Mouse (Mus musculus) liver, embryonic 12.5 days (tissue): ENCODE results near the gene Sept9. TPM values are rescaled to one million over a fixed set of nuclear protein-coding genes. Genes with fewer than 3 reads are reported as not detected.

Experiments
- ATAC-seq: fragments of 200-750 bp; cut with Nextera tagmentation; 2 replicates; pipeline ENCODE4 v1.8.0; 2017; ENCODE audit warnings: moderate number of reproducible peaks, mild to moderate bottlenecking, moderate library complexity
- H3K27ac ChIP-seq: fragments of 300-500 bp; sonication (generic); 2 replicates; pipeline ENCODE4 v1.5.1; 2016; ENCODE audit warnings: mild to moderate bottlenecking
- H3K27me3 ChIP-seq: fragments of 300-500 bp; sonication (generic); replicated peaks from 2 replicates; pipeline ENCODE4 v1.6.1; 2016; ENCODE audit warnings: mild to moderate bottlenecking, moderate library complexity
- H3K36me3 ChIP-seq: fragments of 300-500 bp; sonication (generic); 2 replicates; pipeline ENCODE4 v1.6.1; 2016; ENCODE audit warnings: mild to moderate bottlenecking, moderate library complexity
- H3K4me1 ChIP-seq: fragments of 300-500 bp; sonication (generic); 2 replicates; pipeline ENCODE4 v1.6.1; 2016
- H3K4me2 ChIP-seq: fragments of 300-500 bp; sonication (generic); 2 replicates; pipeline ENCODE4 v1.6.1; 2016; ENCODE audit warnings: mild to moderate bottlenecking, moderate library complexity
- H3K4me3 ChIP-seq: fragments of 300-500 bp; sonication (generic); 2 replicates; pipeline ENCODE4 v1.5.1; 2016; ENCODE audit warnings: mild to moderate bottlenecking, moderate library complexity
- H3K9ac ChIP-seq: fragments of 300-500 bp; sonication (generic); 2 replicates; pipeline ENCODE4 v1.6.1; 2016; ENCODE audit warnings: mild to moderate bottlenecking, moderate library complexity
- H3K9me3 ChIP-seq: fragments of 300-500 bp; sonication (generic); replicated peaks from 2 replicates; pipeline ENCODE4 v1.6.1; 2016; ENCODE audit warnings: mild to moderate bottlenecking, moderate library complexity
- WGBS: fragments of 180-500 bp; shearing (Covaris S2); methylation state at CpG from one replicate; pipeline ENCODE4 v1.1.7; 2016; ENCODE audit not compliant: insufficient replicate concordance; 5-methylcytosine and 5-hydroxymethylcytosine counted together
- polyA plus RNA-seq: library from polyadenylated mRNA; unstranded; fragments of >200 nt; fragmentation: Nextera tagmentation; extraction: Ambion mirVana; gene quantifications from 2 replicates; pipeline ENCODE4 v1.2.1, GENCODE M21; 2016

The Sept9 gene
- polyA plus RNA-seq, 1 experiment from 2014 or later, result 72.0 TPM

DNA sequence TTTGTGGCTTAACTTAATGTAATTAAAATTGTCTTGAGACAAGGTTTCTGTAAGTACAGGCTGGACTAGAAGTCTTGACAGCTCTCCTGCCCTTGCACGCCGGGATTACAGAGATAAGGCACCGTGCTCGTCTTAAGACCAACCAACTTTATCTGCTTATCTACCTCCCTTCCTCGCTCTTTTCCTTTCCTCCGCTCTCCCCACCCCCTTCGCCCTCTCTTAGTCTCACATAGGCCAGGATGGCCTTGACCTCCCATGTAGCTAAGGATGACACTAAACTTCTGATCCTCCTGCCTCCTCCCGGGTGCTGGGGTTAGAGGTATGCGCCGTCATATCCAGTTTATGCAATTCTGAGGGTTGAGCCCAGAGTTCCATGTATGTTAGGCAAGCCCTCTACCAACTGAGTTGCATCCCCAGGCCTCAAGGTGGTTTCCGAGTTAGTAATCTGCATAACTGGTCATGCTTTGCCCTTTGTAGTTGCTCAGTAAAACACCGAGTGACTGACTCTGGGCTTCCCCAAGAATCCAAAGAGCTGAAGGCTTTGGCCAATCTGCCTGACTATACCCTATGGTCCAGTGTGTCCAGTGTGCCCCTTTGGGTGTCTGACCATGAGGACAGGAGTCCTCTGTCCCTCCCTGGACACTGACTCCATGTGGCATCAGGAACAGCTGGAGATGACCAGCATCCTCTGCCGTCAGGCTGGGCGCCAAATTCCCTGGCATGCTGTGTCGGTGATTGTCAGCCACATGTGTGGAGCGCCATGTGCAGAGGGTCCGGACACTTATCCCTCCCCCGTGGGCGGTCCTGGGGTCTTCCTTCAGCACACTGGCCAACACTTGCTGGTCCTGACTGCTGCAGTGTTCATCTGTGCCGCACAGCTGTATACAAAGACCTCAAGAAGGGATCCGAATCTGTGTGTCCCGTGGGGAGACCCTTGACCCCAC is 50.8 kb downstream of the Sept9 start:
- Histone ChIP-seq H3K9me3 (no peaks in the 10 kb centered on the region), H3K4me2 (no peak overlapping the region), H3K4me3 (no peak overlapping the region), H3K9ac (no peak overlapping the region), H3K4me1 (peaks cover 51% of the 10 kb centered on the region), H3K27ac (no peak overlapping the region), H3K36me3 (no peaks in the 10 kb centered on the region), H3K27me3 (no peaks in the 10 kb centered on the region)
- no peak for ATAC-seq
- 55% methylated on average over 22 of the region's 22 CpGs for WGBS

GRCm38 (mm10) chr11:117251755-117252154 is 52.3 kb downstream of the Sept9 start:
- Histone ChIP-seq H3K27me3 (no peaks in the 10 kb centered on the region), H3K4me3 (no peak overlapping the region), H3K27ac (no peak overlapping the region), H3K9ac (no peak overlapping the region), H3K9me3 (no peaks in the 10 kb centered on the region), H3K36me3 (no peaks in the 10 kb centered on the region), H3K4me1 (peaks cover 38% of the 10 kb centered on the region), H3K4me2 (no peak overlapping the region)
- 78% methylated on average over 4 of the region's 4 CpGs for WGBS
- no peak for ATAC-seq

DNA sequence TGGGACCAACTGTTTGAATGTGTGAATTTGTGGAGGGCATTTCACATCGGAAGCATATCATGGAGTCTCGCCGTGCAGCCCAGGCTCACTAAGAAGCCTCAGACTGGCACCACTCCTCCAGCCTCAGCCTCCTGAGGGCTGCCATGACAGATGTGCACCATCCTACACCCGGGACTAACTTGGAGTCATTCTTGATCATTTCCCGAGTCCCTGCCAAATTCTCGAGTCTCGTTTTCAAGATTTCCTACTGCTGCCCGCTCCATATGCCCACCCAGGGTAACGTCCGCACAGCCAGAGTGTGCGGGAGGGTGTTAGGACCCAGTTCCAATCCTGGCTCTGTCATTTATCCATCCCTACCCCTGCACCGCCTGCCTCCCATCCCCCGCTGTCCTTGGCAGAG is 53.4 kb downstream of the Sept9 start:
- Histone ChIP-seq H3K4me3 (no peak overlapping the region), H3K27ac (no peak overlapping the region), H3K36me3 (no peaks in the 10 kb centered on the region), H3K4me1 (peaks cover 28% of the 10 kb centered on the region), H3K9ac (no peak overlapping the region), H3K4me2 (no peak overlapping the region), H3K9me3 (no peaks in the 10 kb centered on the region), H3K27me3 (no peaks in the 10 kb centered on the region)
- 76% methylated on average over 13 of the region's 13 CpGs for WGBS
- ATAC-seq, result no peak

- no peak for ATAC-seq
- Histone ChIP-seq H3K27ac (no peak overlapping the region), H3K27me3 (no peaks in the 10 kb centered on the region), H3K4me2 (no peak overlapping the region), H3K4me1 (peaks cover 16% of the 10 kb centered on the region), H3K9ac (no peak overlapping the region), H3K36me3 (no peaks in the 10 kb centered on the region), H3K9me3 (no peaks in the 10 kb centered on the region), H3K4me3 (no peak overlapping the region)
- WGBS, result 70% methylated on average over 18 of the region's 18 CpGs
Measured at GRCm38 (mm10) chr11:117254161-117255107, 55.0 kb downstream of the Sept9 start.

DNA sequence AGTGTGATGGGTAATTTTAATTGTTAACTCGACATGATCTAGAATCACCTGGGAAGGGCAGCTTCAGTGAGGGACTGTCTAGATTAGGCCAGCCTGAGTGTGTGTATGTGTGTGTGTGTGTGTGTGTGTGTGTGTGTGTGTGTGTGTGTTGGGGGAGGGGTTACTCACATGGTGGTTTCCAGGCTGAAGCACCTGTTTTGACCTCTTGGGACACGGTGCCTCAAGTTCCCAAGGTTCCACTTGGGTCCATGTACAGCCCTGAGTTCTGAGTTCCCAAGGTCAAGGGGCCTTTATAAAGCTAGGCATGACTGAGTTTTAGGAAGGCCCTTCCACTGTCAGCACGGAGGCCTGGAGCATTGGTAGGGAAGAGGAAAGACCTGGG is 55.6 kb downstream of the Sept9 start:
- H3K9ac ChIP-seq, result no peak overlapping the region
- H3K4me3 ChIP-seq, result no peak overlapping the region
- H3K27me3 ChIP-seq, result no peaks in the 10 kb centered on the region
- H3K9me3 ChIP-seq, result no peaks in the 10 kb centered on the region
- 60% methylated on average over 3 of the region's 3 CpGs for WGBS
- H3K4me1 ChIP-seq, result peaks cover 13% of the 10 kb centered on the region
- H3K36me3 ChIP-seq, result no peaks in the 10 kb centered on the region
- no peak for ATAC-seq
- H3K4me2 ChIP-seq, result no peak overlapping the region
- H3K27ac ChIP-seq, result no peak overlapping the region

GRCm38 (mm10) chr11:117256088-117256487 is 56.6 kb downstream of the Sept9 start:
- no peak overlapping the region for H3K27ac ChIP-seq
- H3K4me2 ChIP-seq, result no peak overlapping the region
- H3K9ac ChIP-seq, result no peak overlapping the region
- H3K9me3 ChIP-seq, result no peaks in the 10 kb centered on the region
- no peaks in the 10 kb centered on the region for H3K27me3 ChIP-seq
- 0 out of 2 replicates have a peak, but pooled peaks cover 12% of the 10 kb centered on the region for H3K4me1 ChIP-seq
- no peak overlapping the region for H3K4me3 ChIP-seq
- WGBS, result 69% methylated on average over 9 of the region's 9 CpGs
- no peak for ATAC-seq
- H3K36me3 ChIP-seq, result no peaks in the 10 kb centered on the region

DNA sequence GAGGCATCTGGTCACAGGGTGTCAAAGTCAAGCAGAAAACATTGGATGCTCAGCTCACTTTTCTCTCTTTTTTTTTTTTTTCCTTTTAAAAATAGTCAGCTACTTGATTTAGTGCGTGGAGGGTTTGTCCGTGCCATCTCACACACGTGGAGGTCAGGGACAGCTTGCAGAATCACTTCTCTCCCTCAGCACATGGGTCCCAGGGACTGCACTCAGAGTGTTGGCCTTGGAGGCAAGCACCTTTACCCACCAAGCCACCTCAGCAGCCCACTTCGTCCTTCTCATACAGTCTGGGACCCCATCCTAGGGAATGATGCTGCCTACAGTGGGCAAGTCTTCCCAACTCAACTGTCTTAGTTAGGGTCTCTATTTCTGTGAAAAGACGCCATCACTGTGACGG is 57.4 kb downstream of the Sept9 start:
- ATAC-seq, result no peak
- H3K27ac ChIP-seq, result no peak overlapping the region
- H3K27me3 ChIP-seq, result no peaks in the 10 kb centered on the region
- 0 out of 2 replicates have a peak, but pooled peaks cover 12% of the 10 kb centered on the region for H3K4me1 ChIP-seq
- H3K9ac ChIP-seq, result no peak overlapping the region
- H3K36me3 ChIP-seq, result no peaks in the 10 kb centered on the region
- H3K9me3 ChIP-seq, result no peaks in the 10 kb centered on the region
- 82% methylated on average over 6 of the region's 6 CpGs for WGBS
- H3K4me3 ChIP-seq, result no peak overlapping the region
- no peak overlapping the region for H3K4me2 ChIP-seq

GRCm38 (mm10) chr11:117257266-117257665 is 57.8 kb downstream of the Sept9 start:
- Histone ChIP-seq H3K9ac (no peak overlapping the region), H3K4me3 (no peak overlapping the region), H3K9me3 (no peaks in the 10 kb centered on the region), H3K4me1 (0 out of 2 replicates have a peak, but pooled peaks cover 12% of the 10 kb centered on the region), H3K27me3 (no peaks in the 10 kb centered on the region), H3K4me2 (no peak overlapping the region), H3K36me3 (no peaks in the 10 kb centered on the region), H3K27ac (no peak overlapping the region)
- WGBS, result 67% methylated on average over 1 of the region's 1 CpGs
- no peak for ATAC-seq

DNA sequence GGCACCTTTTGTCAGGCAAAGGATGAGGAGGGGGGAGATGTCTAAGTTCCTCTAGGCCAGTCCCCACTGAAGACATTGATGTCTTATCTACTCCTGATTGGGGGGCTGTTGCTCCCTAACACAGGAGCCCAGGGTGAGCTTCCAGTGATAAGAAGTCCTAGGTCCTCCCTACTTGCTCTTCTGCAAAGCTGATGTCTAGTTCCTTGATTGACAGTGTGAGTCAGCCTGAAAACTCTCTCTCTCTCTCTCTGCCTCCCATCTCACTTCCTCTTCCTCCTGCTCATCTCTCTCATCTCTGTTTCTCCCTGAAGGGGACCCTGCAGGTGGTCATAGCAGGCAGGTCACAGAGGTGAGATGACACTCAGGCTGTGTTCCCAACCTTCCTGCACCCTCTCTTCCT is 58.4 kb downstream of the Sept9 start:
- 0 out of 2 replicates have a peak, but pooled peaks cover 12% of the 10 kb centered on the region for H3K4me1 ChIP-seq
- H3K9ac ChIP-seq, result no peak overlapping the region
- no peak overlapping the region for H3K27ac ChIP-seq
- no peaks in the 10 kb centered on the region for H3K9me3 ChIP-seq
- no peak for ATAC-seq
- H3K27me3 ChIP-seq, result no peaks in the 10 kb centered on the region
- no peak overlapping the region for H3K4me3 ChIP-seq
- H3K4me2 ChIP-seq, result no peak overlapping the region
- no peaks in the 10 kb centered on the region for H3K36me3 ChIP-seq

DNA sequence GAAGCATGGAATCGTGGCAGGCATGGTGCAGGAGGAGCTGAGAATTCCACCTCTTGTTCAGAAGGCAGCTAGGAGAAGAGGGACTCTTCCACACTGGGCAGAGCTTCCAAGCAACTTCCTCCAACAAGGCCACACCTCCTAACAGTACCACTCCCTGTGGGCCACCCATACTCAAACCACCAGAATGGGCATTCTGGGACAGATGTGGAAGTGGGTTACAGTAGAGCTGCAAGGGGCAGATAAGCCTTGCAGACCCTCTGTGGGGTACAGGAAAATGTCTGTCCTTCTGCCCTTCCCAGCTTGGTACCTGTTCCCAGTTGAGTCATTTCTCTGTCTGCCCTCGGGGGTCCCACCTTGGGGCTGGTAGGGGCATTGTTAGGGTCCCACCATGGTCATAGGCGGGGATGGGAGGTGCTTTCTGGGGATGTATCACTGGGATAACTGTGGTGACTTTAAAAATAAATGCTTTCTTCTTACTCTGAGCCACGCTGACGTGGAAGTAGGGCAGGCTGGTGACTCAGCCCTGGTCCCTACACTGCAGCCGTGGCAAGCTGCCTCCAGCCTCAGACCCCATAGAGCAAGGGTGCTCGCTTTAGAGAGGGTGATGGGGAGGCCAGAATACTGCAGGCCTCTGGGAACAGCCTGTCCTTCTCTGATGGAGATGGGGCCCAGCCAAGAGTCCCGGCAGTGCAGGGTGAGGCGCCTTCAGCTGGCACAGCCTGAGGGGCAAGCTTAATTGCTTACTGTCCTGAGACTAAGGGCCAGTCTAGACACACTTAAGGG is 59.9 kb downstream of the Sept9 start:
- Histone ChIP-seq H3K9ac (no peak overlapping the region), H3K27ac (no peak overlapping the region), H3K4me3 (no peak overlapping the region), H3K9me3 (no peaks in the 10 kb centered on the region), H3K27me3 (0 out of 2 replicates have a peak, but pooled peaks cover 5% of the 10 kb centered on the region), H3K4me2 (no peak overlapping the region), H3K36me3 (no peaks in the 10 kb centered on the region), H3K4me1 (peaks cover 18% of the 10 kb centered on the region)
- 50% methylated on average over 9 of the region's 9 CpGs for WGBS
- ATAC-seq, result no peak

DNA sequence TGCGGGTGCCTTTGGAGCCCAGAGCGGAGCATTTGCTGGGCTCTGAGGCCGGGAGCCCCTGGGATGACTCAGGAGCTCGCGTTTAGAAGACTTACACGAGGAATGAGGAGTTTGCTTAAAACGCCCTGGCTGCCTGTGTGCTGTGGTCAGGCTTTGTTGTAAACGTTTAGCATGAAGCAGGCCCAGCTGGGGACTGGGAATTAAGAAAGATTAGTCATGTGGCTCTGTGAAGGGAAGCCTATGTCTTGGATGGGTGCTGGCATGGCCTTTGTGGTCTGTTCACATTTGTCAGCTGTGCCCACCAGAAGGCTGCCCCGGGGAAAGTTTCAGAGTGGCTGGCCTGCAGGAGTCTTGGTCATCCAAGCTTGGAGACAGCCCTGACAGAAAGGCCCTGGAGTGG is 61.2 kb downstream of the Sept9 start:
- Histone ChIP-seq H3K9ac (no peak overlapping the region), H3K4me2 (no peak overlapping the region), H3K27ac (no peak overlapping the region), H3K4me1 (peaks cover 30% of the 10 kb centered on the region), H3K4me3 (no peak overlapping the region), H3K9me3 (no peaks in the 10 kb centered on the region), H3K36me3 (no peaks in the 10 kb centered on the region), H3K27me3 (peaks cover 18% of the 10 kb centered on the region)
- WGBS, result 65% methylated on average over 9 of the region's 9 CpGs
- ATAC-seq, result no peak
